Mouse (Mus musculus) CH12.LX (cell line): ENCODE measurements around the gene Ciz1. TPM values are rescaled to one million over a fixed set of nuclear protein-coding genes. Genes with fewer than 3 reads are reported as not detected.

Experiments
- DNase-seq: peaks from one replicate; pipeline ENCODE4 v3.0.0-alpha.2; 2013; ENCODE audit errors: extremely low read depth
- H3K27ac ChIP-seq: 2 replicates; pipeline ENCODE4 v1.5.1; 2012; ENCODE audit warnings: low read depth, mild to moderate bottlenecking, control low read depth, moderate library complexity; ENCODE audit not compliant: insufficient read depth
- H3K27me3 ChIP-seq: replicated peaks from 2 replicates; pipeline ENCODE3; 2012; ENCODE audit warnings: inconsistent platforms
- H3K36me3 ChIP-seq, 2 experiments: replicated peaks in 1 of 2; 2 replicates each; pipeline versions ENCODE3 to v1.6.1; 2012; ENCODE audit warnings: inconsistent platforms in 1 of 2, low read length in 1 of 2, mild to moderate bottlenecking in 1 of 2, mixed read lengths in 1 of 2, moderate library complexity in 1 of 2; ENCODE audit not compliant: control insufficient read depth in 1 of 2, insufficient read depth in 1 of 2
- H3K4me1 ChIP-seq, 2 experiments: 2 replicates each; pipeline ENCODE4 v1.6.1; 2012; ENCODE audit warnings: inconsistent platforms in 1 of 2, moderate library complexity in 1 of 2; ENCODE audit not compliant: insufficient read depth in 2 of 2, control insufficient read depth in 1 of 2
- H3K4me2 ChIP-seq: 2 replicates; pipeline ENCODE4 v1.6.1; 2012; ENCODE audit warnings: low read depth, mild to moderate bottlenecking, control low read depth; ENCODE audit not compliant: poor library complexity, insufficient read depth, severe bottlenecking
- H3K4me3 ChIP-seq, 3 experiments: fragments of 150-350 bp in 1 of 3; sonication (generic) in 1 of 3; replicated peaks in 1 of 3; 2 replicates each; pipeline versions ENCODE3 to v1.5.1; 2011 to 2012; ENCODE audit warnings: low read depth in 2 of 3, low read length in 2 of 3, mild to moderate bottlenecking in 2 of 3, moderate library complexity in 2 of 3, control low read depth in 1 of 3, improper control_type of control experiment in 1 of 3, inconsistent platforms in 1 of 3, mixed read lengths in 1 of 3; ENCODE audit not compliant: poor library complexity in 1 of 3
- H3K79me2 ChIP-seq: replicated peaks from 2 replicates; pipeline ENCODE4 v1.6.1; 2012; ENCODE audit warnings: mild to moderate bottlenecking, moderate library complexity; ENCODE audit not compliant: control insufficient read depth, poor library complexity, insufficient read depth, severe bottlenecking; ENCODE audit errors: extremely low read depth
- H3K9ac ChIP-seq: 2 replicates; pipeline ENCODE4 v1.6.1; 2012; ENCODE audit warnings: low read depth, mild to moderate bottlenecking, control low read depth, moderate library complexity; ENCODE audit not compliant: insufficient read depth
- H3K9me3 ChIP-seq: replicated peaks from 2 replicates; pipeline ENCODE3; 2012; ENCODE audit warnings: low read length, inconsistent platforms, mixed read lengths
- CHD1 ChIP-seq: IDR thresholded peaks from 2 replicates; pipeline ENCODE4 v1.6.1; 2012; ENCODE audit warnings: low read depth, low read length, improper control_type of control experiment, inconsistent platforms
- CTCF ChIP-seq, 2 experiments: IDR thresholded peaks in 1 of 2; conservative IDR thresholded peaks in 1 of 2; 2 replicates each; pipeline ENCODE4 v1.5.1; 2011 to 2012; ENCODE audit warnings: low read depth in 2 of 2, low read length in 2 of 2, improper control_type of control experiment in 1 of 2, inconsistent platforms in 1 of 2, mild to moderate bottlenecking in 1 of 2, moderate library complexity in 1 of 2
- E2F4 ChIP-seq: IDR thresholded peaks from 2 replicates; pipeline ENCODE4 v1.6.1; 2011; ENCODE audit warnings: low read depth, low read length, improper control_type of control experiment; ENCODE audit not compliant: insufficient replicate concordance
- ELF1 ChIP-seq: IDR thresholded peaks from 2 replicates; pipeline ENCODE4 v1.6.1; 2014; ENCODE audit warnings: low read depth, mild to moderate bottlenecking, inconsistent platforms, low read length, improper control_type of control experiment
- EP300 ChIP-seq: IDR thresholded peaks from 2 replicates; pipeline ENCODE4 v1.6.1; 2011; ENCODE audit warnings: low read length, improper control_type of control experiment
- ETS1 ChIP-seq: conservative IDR thresholded peaks from 2 replicates; pipeline ENCODE4 v1.6.1; 2012; ENCODE audit warnings: low read depth, mild to moderate bottlenecking, inconsistent platforms, low read length, improper control_type of control experiment, moderate library complexity
- IRF4 ChIP-seq: IDR thresholded peaks from 2 replicates; pipeline ENCODE4 v1.6.1; 2014; ENCODE audit warnings: low read depth, mild to moderate bottlenecking, inconsistent platforms, low read length, improper control_type of control experiment
- JUN ChIP-seq: IDR thresholded peaks from 2 replicates; pipeline ENCODE4 v1.6.1; 2011; ENCODE audit warnings: low read depth, mild to moderate bottlenecking, low read length, improper control_type of control experiment, moderate library complexity; ENCODE audit not compliant: insufficient read depth
- JUND ChIP-seq: conservative IDR thresholded peaks from 2 replicates; pipeline ENCODE4 v1.6.1; 2011; ENCODE audit warnings: low read depth, low read length, improper control_type of control experiment
- KAT2A ChIP-seq: IDR thresholded peaks from 2 replicates; pipeline ENCODE4 v1.6.1; 2012; ENCODE audit warnings: low read length, improper control_type of control experiment, inconsistent platforms; ENCODE audit not compliant: insufficient replicate concordance
- MAX ChIP-seq: IDR thresholded peaks from 2 replicates; pipeline ENCODE4 v1.6.1; 2011; ENCODE audit warnings: low read length, improper control_type of control experiment
- MAZ ChIP-seq: IDR thresholded peaks from 2 replicates; pipeline ENCODE4 v1.6.1; 2012; ENCODE audit warnings: low read depth, mild to moderate bottlenecking, inconsistent platforms, low read length, improper control_type of control experiment, moderate library complexity
- MEF2A ChIP-seq: IDR thresholded peaks from 2 replicates; pipeline ENCODE4 v1.6.1; 2014; ENCODE audit warnings: low read depth, mild to moderate bottlenecking, inconsistent platforms, low read length, improper control_type of control experiment, borderline replicate concordance
- MYC ChIP-seq: IDR thresholded peaks from 2 replicates; pipeline ENCODE4 v1.6.1; 2011; ENCODE audit warnings: low read depth, mild to moderate bottlenecking, improper control_type of control experiment, low read length
- NRF1 ChIP-seq: IDR thresholded peaks from 2 replicates; pipeline ENCODE4 v1.6.1; 2014; ENCODE audit warnings: low read depth, mild to moderate bottlenecking, inconsistent platforms, low read length, improper control_type of control experiment, moderate library complexity
- PAX5 ChIP-seq: IDR thresholded peaks from 2 replicates; pipeline ENCODE4 v1.6.1; 2012; ENCODE audit warnings: low read length, inconsistent platforms, mixed read lengths
- POLR2A ChIP-seq: IDR thresholded peaks from 2 replicates; pipeline ENCODE4 v1.6.1; 2011; ENCODE audit warnings: low read depth, mild to moderate bottlenecking, improper control_type of control experiment, low read length
- POLR2AphosphoS2 ChIP-seq: IDR thresholded peaks from 2 replicates; pipeline ENCODE4 v1.6.1; 2011; ENCODE audit warnings: low read depth, low read length, improper control_type of control experiment
- RCOR1 ChIP-seq: conservative IDR thresholded peaks from 2 replicates; pipeline ENCODE4 v1.6.1; 2012; ENCODE audit warnings: low read depth, mild to moderate bottlenecking, inconsistent platforms, low read length, improper control_type of control experiment
- SIN3A ChIP-seq: IDR thresholded peaks from 2 replicates; pipeline ENCODE4 v1.6.1; 2012; ENCODE audit warnings: low read length, improper control_type of control experiment, inconsistent platforms
- SMC3 ChIP-seq: IDR thresholded peaks from 2 replicates; pipeline ENCODE4 v1.6.1; 2011; ENCODE audit warnings: low read depth, low read length, improper control_type of control experiment
- TCF12 ChIP-seq: IDR thresholded peaks from 2 replicates; pipeline ENCODE4 v1.6.1; 2014; ENCODE audit warnings: low read depth, mild to moderate bottlenecking, inconsistent platforms, low read length, improper control_type of control experiment
- USF1 ChIP-seq: IDR thresholded peaks from 2 replicates; pipeline ENCODE4 v1.6.1; 2014; ENCODE audit warnings: low read depth, mild to moderate bottlenecking, inconsistent platforms, low read length, improper control_type of control experiment
- USF2 ChIP-seq: conservative IDR thresholded peaks from 2 replicates; pipeline ENCODE4 v1.6.1; 2011; ENCODE audit warnings: low read depth, low read length, improper control_type of control experiment
- ZC3H11A ChIP-seq: IDR thresholded peaks from 2 replicates; pipeline ENCODE4 v1.6.1; 2012; ENCODE audit warnings: low read depth, mild to moderate bottlenecking, inconsistent platforms, low read length, improper control_type of control experiment
- ZKSCAN1 ChIP-seq: IDR thresholded peaks from 2 replicates; pipeline ENCODE4 v1.6.1; 2012; ENCODE audit warnings: low read depth, inconsistent platforms, low read length, improper control_type of control experiment, borderline replicate concordance
- dilution Hi-C: fragments of 300-500 bp; cut with MboI; formaldehyde crosslinking; loops from 2 replicates; pipeline ENCODE4 v1.14.3; 2020; ENCODE audit warnings: low sequenced_read_pairs; ENCODE audit not compliant: extremely low pct_unique_long_range_greater_than_20kb, extremely low pct_ligation_motif_present
- in situ Hi-C: fragments of 300-500 bp; cut with MboI; formaldehyde crosslinking; loops from 3 replicates; pipeline ENCODE4 v1.14.3; 2019; ENCODE audit warnings: low sequenced_read_pairs, low pct_ligation_motif_present, low pct_unique_long_range_greater_than_20kb, mixed read lengths
- polyA plus RNA-seq: library from polyadenylated mRNA; unstranded; fragments of >175 nt; gene quantifications from 2 replicates; pipeline ENCODE4 v1.2.1, GENCODE M21; 2012; ENCODE audit warnings: low read depth; ENCODE audit not compliant: insufficient read length
- total RNA-seq, 2 experiments: library from RNA; depleted of rRNA; stranded (reverse); fragments of 300-350 nt in 1 of 2; fragments of >200 nt in 1 of 2; gene quantifications; 2 replicates each; pipeline ENCODE4 v1.2.3; 2012 to 2014

Ciz1 gene
- total and polyA plus RNA-seq, 3 experiments, result 8.1 to 47.3 (median 20.4) TPM

- TF ChIP-seq MYC (no peak), USF2 (no peak), POLR2AphosphoS2 (no peak), MAZ (no peak)
- Histone ChIP-seq H3K79me2 (no peaks in the 10 kb centered on the region), H3K27me3 (peaks cover 97% of the 10 kb centered on the region), H3K9me3 (no peaks in the 10 kb centered on the region), H3K27ac (no peak overlapping the region), H3K4me3 (no peak overlapping the region), H3K4me1 (no peaks in the 10 kb centered on the region), H3K4me2 (no peak overlapping the region), H3K9ac (no peak overlapping the region), H3K36me3 (no peaks in the 10 kb centered on the region)
- no peak for DNase-seq
- in situ Hi-C loops (no loop called here), dilution Hi-C loops (no loop called here)
Measured at GRCm38 (mm10) chr2:32332159-32332558, 20.0 kb upstream of the Ciz1 start.

DNA sequence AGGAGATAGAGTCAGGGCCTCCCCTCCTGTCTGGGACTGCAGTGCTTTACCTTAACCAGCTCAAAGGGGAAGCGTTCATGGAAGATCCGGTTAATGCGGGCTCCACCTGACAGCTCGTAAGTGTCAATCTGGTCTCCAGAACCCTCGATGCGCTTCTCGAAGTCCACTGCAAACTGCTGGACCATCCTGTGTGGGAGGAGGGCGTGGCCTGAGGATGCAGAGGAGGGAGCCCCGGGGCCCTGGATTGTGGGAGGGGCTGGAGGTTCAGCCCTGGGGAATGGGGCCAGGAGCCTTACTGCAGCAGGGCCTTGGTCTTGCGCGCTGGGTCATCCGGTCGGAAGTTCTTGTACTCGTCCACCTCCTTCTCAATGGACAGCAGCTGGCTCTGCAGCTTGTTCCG is 16.2 kb upstream of the Ciz1 start:
- Histone ChIP-seq H3K4me1 (no peaks in the 10 kb centered on the region), H3K79me2 (no peaks in the 10 kb centered on the region), H3K9ac (no peak overlapping the region), H3K27ac (no peak overlapping the region), H3K27me3 (peaks cover 88% of the 10 kb centered on the region), H3K4me3 (no peak overlapping the region), H3K36me3 (no peaks in the 10 kb centered on the region), H3K9me3 (peaks cover 7% of the 10 kb centered on the region), H3K4me2 (no peak overlapping the region)
- no peak for DNase-seq
- in situ Hi-C loops (no loop called here), dilution Hi-C loops (no loop called here)
- TF ChIP-seq KAT2A (no peak), MAX (no peak), ZKSCAN1 (no peak), ELF1 (no peak), IRF4 (no peak), USF1 (no peak), POLR2A (no peak), CTCF (conservative IDR thresholded peaks at IDR 0.05 in 1 of 2, IDR thresholded peaks at IDR 0.05 in 1 of 2; ENCODE audit: low read depth in 2 of 2, low read length in 2 of 2) (no peak), USF2 (no peak), CHD1 (no peak), JUN (no peak), POLR2AphosphoS2 (no peak)

GRCm38 (mm10) chr2:32339912-32340642 is 12.1 kb upstream of the Ciz1 start:
- H3K27ac ChIP-seq, result no peak overlapping the region
- no peak for DNase-seq
- H3K9me3 ChIP-seq, result peaks cover 7% of the 10 kb centered on the region
- H3K79me2 ChIP-seq, result no peaks in the 10 kb centered on the region
- H3K27me3 ChIP-seq, result peaks cover 83% of the 10 kb centered on the region
- no peak overlapping the region for H3K4me3 ChIP-seq
- no peak overlapping the region for H3K9ac ChIP-seq
- in situ Hi-C loops (no loop called here), dilution Hi-C loops (no loop called here)
- no peak overlapping the region for H3K4me2 ChIP-seq
- H3K4me1 ChIP-seq, result peaks cover 0 to 6% of the 10 kb centered on the region in 2 experiments; a peak in 2 of 4 replicates
- H3K36me3 ChIP-seq, result no peaks in the 10 kb centered on the region
- TF ChIP-seq JUND, result no peak
- TF ChIP-seq ZKSCAN1, result no peak
- no peak for TF ChIP-seq ETS1
- no peak for TF ChIP-seq MEF2A
- no peak for TF ChIP-seq KAT2A
- TF ChIP-seq PAX5, result no peak
- TF ChIP-seq SMC3, result no peak
- TF ChIP-seq SIN3A, result no peak
- no peak for TF ChIP-seq ELF1
- no peak for TF ChIP-seq USF2
- no peak for TF ChIP-seq NRF1
- no peak for TF ChIP-seq EP300
- TF ChIP-seq ZC3H11A, result no peak
- TF ChIP-seq TCF12, result no peak
- no peak for TF ChIP-seq RCOR1
- TF ChIP-seq E2F4, result no peak
